Mouse (Mus musculus) neural tube, embryonic 11.5 days (tissue): ENCODE results near the gene Scmh1. TPM values are rescaled to one million over a fixed set of nuclear protein-coding genes. Genes with fewer than 3 reads are reported as not detected.

ENCODE experiments used
- ATAC-seq: fragments of 200-750 bp; cut with Nextera tagmentation; 2 replicates; pipeline ENCODE4 v1.8.0; 2017; ENCODE audit warnings: moderate number of reproducible peaks, mild to moderate bottlenecking, moderate TSS enrichment, moderate library complexity; ENCODE audit not compliant: insufficient read depth, low FRiP score, low TSS enrichment
- DNase-seq: peaks from one replicate; pipeline ENCODE4 v3.0.0-alpha.2; 2015; ENCODE audit warnings: low spot score
- H3K27ac ChIP-seq: fragments of 300-500 bp; sonication (generic); 2 replicates; pipeline ENCODE4 v1.5.1; 2014; ENCODE audit warnings: low read depth, mild to moderate bottlenecking, low read length
- H3K27me3 ChIP-seq: fragments of 300-500 bp; sonication (generic); 2 replicates; pipeline ENCODE4 v1.6.1; 2014; ENCODE audit warnings: mild to moderate bottlenecking, low read length, mixed read lengths; ENCODE audit not compliant: control insufficient read depth, insufficient read depth
- H3K36me3 ChIP-seq: fragments of 300-500 bp; sonication (generic); 2 replicates; pipeline ENCODE4 v1.6.1; 2014; ENCODE audit warnings: mild to moderate bottlenecking, low read length, moderate library complexity, mixed read lengths; ENCODE audit not compliant: control insufficient read depth, insufficient read depth
- H3K4me1 ChIP-seq: fragments of 300-500 bp; sonication (generic); 2 replicates; pipeline ENCODE4 v1.6.1; 2014; ENCODE audit warnings: low read length, mixed read lengths; ENCODE audit not compliant: control insufficient read depth, insufficient read depth
- H3K4me2 ChIP-seq: fragments of 300-500 bp; sonication (generic); 2 replicates; pipeline ENCODE4 v1.6.1; 2014; ENCODE audit warnings: low read depth, mild to moderate bottlenecking, moderate library complexity
- H3K4me3 ChIP-seq: fragments of 300-500 bp; sonication (generic); 2 replicates; pipeline ENCODE4 v1.5.1; 2014; ENCODE audit warnings: low read depth, low read length
- H3K9ac ChIP-seq: fragments of 300-500 bp; sonication (generic); 2 replicates; pipeline ENCODE4 v1.6.1; 2014; ENCODE audit warnings: mild to moderate bottlenecking, low read length
- H3K9me3 ChIP-seq: fragments of 300-500 bp; sonication (generic); 2 replicates; pipeline ENCODE4 v1.6.1; 2016; ENCODE audit warnings: low read length; ENCODE audit not compliant: control insufficient read depth
- WGBS: fragments of 180-500 bp; shearing (Covaris S2); extraction: QIAGEN DNeasy Blood & Tissue Kit; methylation state at CpG from one replicate; pipeline ENCODE4 v1.1.7; 2014; 5-methylcytosine and 5-hydroxymethylcytosine counted together
- polyA plus RNA-seq: library from polyadenylated mRNA; unstranded; fragments of >200 nt; fragmentation: Nextera tagmentation; extraction: Ambion mirVana; gene quantifications from 2 replicates; pipeline ENCODE4 v1.2.1, GENCODE M21; 2014

Gene Scmh1
- polyA plus RNA-seq, 1 experiment from 2014 or later = 59.4 TPM

- H3K9me3 ChIP-seq = no peaks in the 10 kb centered on the region
- H3K4me1 ChIP-seq = no peaks in the 10 kb centered on the region
- H3K9ac ChIP-seq = no peak overlapping the region
- H3K4me3 ChIP-seq = no peak overlapping the region
- H3K36me3 ChIP-seq = peaks cover 7% of the 10 kb centered on the region
- ATAC-seq (no peak), DNase-seq (no peak)
- H3K27ac ChIP-seq = no peak overlapping the region
- H3K27me3 ChIP-seq = no peaks in the 10 kb centered on the region
- WGBS = 90% methylated on average over 7 of the region's 7 CpGs
- H3K4me2 ChIP-seq = no peak overlapping the region
These were observed 111.4 kb downstream of the Scmh1 start for GRCm38 (mm10) chr4:120516491-120516890.

DNA sequence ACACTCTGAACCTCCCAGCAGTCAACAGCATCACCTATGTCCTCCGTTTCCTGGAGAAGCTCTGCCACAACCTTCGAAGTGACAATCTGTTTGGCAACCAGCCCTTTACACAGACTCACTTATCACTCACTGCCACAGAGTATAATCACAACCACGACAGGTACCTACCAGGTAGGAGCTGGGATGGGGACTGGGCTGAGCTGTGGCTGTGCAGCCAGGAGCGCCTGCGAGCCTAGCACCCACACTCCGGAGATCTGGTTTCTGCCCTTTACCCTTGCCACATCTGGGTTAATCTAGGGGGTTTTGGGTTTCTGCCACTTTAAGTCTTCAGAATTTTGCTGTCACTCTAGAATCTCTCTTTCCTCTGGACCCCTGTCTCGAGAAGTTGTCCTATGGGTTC is 111.8 kb downstream of the Scmh1 start:
- WGBS = 92% methylated on average over 7 of the region's 7 CpGs
- Histone ChIP-seq H3K4me2 (no peak overlapping the region), H3K27ac (no peak overlapping the region), H3K9me3 (no peaks in the 10 kb centered on the region), H3K4me1 (no peaks in the 10 kb centered on the region), H3K36me3 (peaks cover 7% of the 10 kb centered on the region), H3K27me3 (no peaks in the 10 kb centered on the region), H3K4me3 (no peak overlapping the region), H3K9ac (no peak overlapping the region)
- ATAC-seq (no peak), DNase-seq (no peak)

DNA sequence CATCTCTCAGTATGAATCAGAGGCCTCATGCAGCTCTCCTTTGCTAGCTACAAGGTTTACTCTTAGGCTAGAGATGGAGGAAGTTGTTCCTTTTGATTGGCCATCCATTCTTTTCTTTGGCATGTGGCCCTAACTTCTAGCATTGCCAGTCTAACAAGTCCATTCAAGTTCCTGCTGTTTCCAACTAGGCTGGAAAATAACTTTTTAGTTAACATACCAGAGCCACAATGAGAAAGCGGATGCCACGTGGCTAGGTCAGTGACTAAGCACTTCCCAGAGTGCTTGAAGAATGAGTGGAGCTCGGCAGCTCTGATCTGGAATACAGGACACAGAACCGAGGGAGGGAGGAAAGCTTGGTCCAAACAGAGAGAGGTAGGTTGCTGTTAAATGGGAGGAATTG is 112.3 kb downstream of the Scmh1 start:
- H3K27me3 ChIP-seq = no peaks in the 10 kb centered on the region
- 92% methylated on average over 4 of the region's 4 CpGs for WGBS
- H3K36me3 ChIP-seq = peaks cover 7% of the 10 kb centered on the region
- no peak overlapping the region for H3K4me2 ChIP-seq
- H3K27ac ChIP-seq = no peak overlapping the region
- H3K4me3 ChIP-seq = no peak overlapping the region
- no peak overlapping the region for H3K9ac ChIP-seq
- no peak for DNase-seq
- ATAC-seq = no peak
- H3K9me3 ChIP-seq = no peaks in the 10 kb centered on the region
- H3K4me1 ChIP-seq = no peaks in the 10 kb centered on the region

GRCm38 (mm10) chr4:120521761-120522160 is 116.7 kb downstream of the Scmh1 start:
- Histone ChIP-seq H3K4me2 (no peak overlapping the region), H3K27me3 (no peaks in the 10 kb centered on the region), H3K4me3 (no peak overlapping the region), H3K9me3 (no peaks in the 10 kb centered on the region), H3K4me1 (no peaks in the 10 kb centered on the region), H3K9ac (no peak overlapping the region), H3K27ac (no peak overlapping the region), H3K36me3 (peaks cover 13% of the 10 kb centered on the region)
- DNase-seq (no peak), ATAC-seq (no peak)
- WGBS = 77% methylated on average over 5 of the region's 5 CpGs

DNA sequence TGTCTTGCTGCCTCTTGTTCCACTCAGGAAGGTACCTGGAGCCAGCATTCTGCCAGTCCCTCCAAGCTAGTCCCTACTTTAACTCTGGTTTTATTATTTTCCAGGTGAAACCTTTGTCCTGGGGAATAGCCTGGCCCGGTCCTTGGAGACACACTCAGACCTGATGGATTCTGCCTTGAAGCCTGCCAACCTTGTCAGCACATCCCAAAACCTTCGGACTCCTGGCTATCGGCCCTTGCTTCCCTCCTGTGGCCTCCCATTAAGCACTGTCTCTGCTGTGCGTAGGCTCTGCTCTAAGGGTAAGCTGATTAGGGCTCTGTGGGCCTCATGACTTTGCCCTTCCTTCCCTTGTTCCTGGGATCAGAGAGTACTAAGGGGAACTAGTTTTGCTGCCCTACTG is 117.3 kb downstream of the Scmh1 start:
- no peaks in the 10 kb centered on the region for H3K4me1 ChIP-seq
- H3K4me3 ChIP-seq = no peak overlapping the region
- ATAC-seq (no peak), DNase-seq (no peak)
- H3K9me3 ChIP-seq = no peaks in the 10 kb centered on the region
- no peaks in the 10 kb centered on the region for H3K27me3 ChIP-seq
- H3K36me3 ChIP-seq = peaks cover 8% of the 10 kb centered on the region
- WGBS = 94% methylated on average over 4 of the region's 4 CpGs
- H3K27ac ChIP-seq = no peak overlapping the region
- no peak overlapping the region for H3K9ac ChIP-seq
- no peak overlapping the region for H3K4me2 ChIP-seq

DNA sequence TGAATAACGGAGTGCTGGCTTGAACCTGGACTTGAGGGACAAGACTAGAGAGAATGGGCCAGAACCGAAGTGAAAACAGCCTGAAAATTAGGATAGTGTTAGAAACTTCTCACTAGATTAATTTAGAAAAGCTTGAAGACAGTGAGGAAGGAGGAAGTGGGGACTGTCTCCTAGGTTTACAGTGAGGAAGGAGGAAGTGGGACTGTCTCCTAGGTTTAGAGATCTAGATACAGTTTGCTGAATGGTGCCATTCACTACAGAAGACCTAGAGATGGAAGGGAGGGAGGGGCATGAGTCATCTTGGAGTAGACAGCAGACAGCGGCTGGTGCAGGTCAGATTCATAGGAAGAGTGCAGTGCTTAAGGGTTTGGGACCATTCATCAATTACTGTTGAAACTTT is 118.0 kb downstream of the Scmh1 start:
- Histone ChIP-seq H3K27me3 (no peaks in the 10 kb centered on the region), H3K9ac (no peak overlapping the region), H3K9me3 (no peaks in the 10 kb centered on the region), H3K36me3 (peaks cover 8% of the 10 kb centered on the region), H3K4me2 (no peak overlapping the region), H3K27ac (no peak overlapping the region), H3K4me1 (no peaks in the 10 kb centered on the region), H3K4me3 (no peak overlapping the region)
- ATAC-seq = no peak
- WGBS = 94% methylated on average over 3 of the region's 3 CpGs
- no peak for DNase-seq

GRCm38 (mm10) chr4:120528171-120528570 is 123.1 kb downstream of the Scmh1 start:
- H3K4me1 ChIP-seq = no peaks in the 10 kb centered on the region
- H3K9ac ChIP-seq = no peak overlapping the region
- H3K27me3 ChIP-seq = no peaks in the 10 kb centered on the region
- no peak overlapping the region for H3K4me2 ChIP-seq
- DNase-seq (no peak), ATAC-seq (no peak)
- 88% methylated on average over 9 of the region's 9 CpGs for WGBS
- H3K36me3 ChIP-seq = peaks cover 16% of the 10 kb centered on the region
- no peaks in the 10 kb centered on the region for H3K9me3 ChIP-seq
- no peak overlapping the region for H3K4me3 ChIP-seq
- no peak overlapping the region for H3K27ac ChIP-seq

- Histone ChIP-seq H3K4me3 (no peak within 1 kb of the TSS), H3K4me1 (no peaks in the 10 kb centered on the region), H3K9me3 (no peaks in the 10 kb centered on the region), H3K27ac (no peak within 1 kb of the TSS), H3K9ac (no peak within 1 kb of the TSS), H3K36me3 (peaks cover 10% of the 10 kb centered on the region; the same call in 1 of the 2 replicates), H3K4me2 (no peak within 1 kb of the TSS), H3K27me3 (no peaks in the 10 kb centered on the region)
- 94% methylated on average over 6 of the region's 6 CpGs for WGBS
- DNase-seq (no peak), ATAC-seq (no peak)
These were observed 126.9 kb downstream of the Scmh1 start, which contains the start of gene Slfnl1 for GRCm38 (mm10) chr4:120531986-120532385. TSS of gene Slfnl1 (plus strand) at chr4:120532231.

GRCm38 (mm10) chr4:120538664-120539063 is 133.6 kb downstream of the Scmh1 start:
- Histone ChIP-seq H3K27me3 (no peaks in the 10 kb centered on the region), H3K9me3 (no peaks in the 10 kb centered on the region), H3K4me3 (no peak overlapping the region), H3K4me1 (no peaks in the 10 kb centered on the region), H3K9ac (no peak overlapping the region), H3K36me3 (peaks cover 25% of the 10 kb centered on the region), H3K4me2 (no peak overlapping the region), H3K27ac (no peak overlapping the region)
- no peak for DNase-seq
- no peak for ATAC-seq
- WGBS = 97% methylated on average over 10 of the region's 10 CpGs
